Mouse (Mus musculus): ENCODE results near the gene Gm9639. TPM values are rescaled to one million over a fixed set of nuclear protein-coding genes. Genes with fewer than 3 reads are reported as not detected.
A peak's percentile ranks its signal among the peaks of the same experiment; 100 is the strongest.

Gm9639 gene
- total and polyA plus RNA-seq, 3 experiments, result not detected

- Histone ChIP-seq H3K36me3 (ENCODE audit: control insufficient read depth in 1 of 2, insufficient read depth in 2 of 2, low read length in 2 of 2) (no peaks in the 10 kb centered on the region), H3K79me2 (ENCODE audit: control insufficient read depth, insufficient read depth, low read length, poor library complexity) (no peaks in the 10 kb centered on the region), H3K4me1 (ENCODE audit: control insufficient read depth in 1 of 2, insufficient read depth in 2 of 2, low read length in 2 of 2) (peaks cover 0 to 7% of the 10 kb centered on the region in 2 experiments; a peak in 2 of 4 replicates), H3K4me3 (ENCODE audit: control insufficient read depth in 1 of 2, insufficient read depth in 1 of 2, low read depth in 2 of 2, low read length in 2 of 2) (no peak overlapping the region), H3K9me3 (replicated peaks; ENCODE audit: insufficient read depth, low read length) (no peaks in the 10 kb centered on the region), H3K27me3 (ENCODE audit: control insufficient read depth in 1 of 2, insufficient read depth in 2 of 2, low read length in 2 of 2) (no peaks in the 10 kb centered on the region), H3K27ac (ENCODE audit: control insufficient read depth, low read depth, low read length) (no peak overlapping the region), H3K9ac (ENCODE audit: control insufficient read depth, low read depth, low read length, poor library complexity, severe bottlenecking) (no peak overlapping the region)
- peak; percentile 79; the same call in 1 of the 2 replicates for TF ChIP-seq POLR2AphosphoS5 (IDR thresholded peaks at IDR 0.05; ENCODE audit: borderline replicate concordance, low read depth, low read length)
- no peak for TF ChIP-seq ELF1 (IDR thresholded peaks at IDR 0.05; ENCODE audit: low read depth, low read length)
- TF ChIP-seq NELFE (IDR thresholded peaks at IDR 0.05; ENCODE audit: low read depth, low read length), result no peak
- TF ChIP-seq CHD2 (IDR thresholded peaks at IDR 0.05; ENCODE audit: low read length), result no peak
- DNase-seq (ENCODE audit: low read depth, low spot score), result no peak
These were observed 23.6 kb upstream of the Gm9639 start for GRCm38 (mm10) chr10:77818523-77818922.

DNA sequence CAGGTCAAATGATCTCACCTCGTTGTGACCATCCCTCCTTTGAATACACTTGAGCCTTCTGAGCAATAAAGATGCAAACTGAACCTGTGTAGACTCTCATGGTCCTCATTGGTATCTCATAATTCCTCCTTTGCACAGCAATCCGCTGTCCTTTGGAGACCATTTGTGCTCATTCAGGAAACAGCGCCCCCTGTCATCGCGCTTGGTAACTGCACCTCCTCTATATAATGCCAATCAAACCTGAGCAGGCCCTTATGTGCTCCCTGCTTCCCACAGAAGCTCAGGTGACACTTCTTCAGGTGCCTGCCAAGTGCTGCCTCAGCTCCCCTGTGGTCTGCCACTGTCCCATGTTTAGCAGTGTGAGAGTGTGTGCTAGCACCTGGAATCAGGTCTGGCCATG is 20.6 kb upstream of the Gm9639 start:
- H3K27ac ChIP-seq (ENCODE audit: control insufficient read depth, low read depth, low read length), result no peak overlapping the region
- H3K4me3 ChIP-seq (ENCODE audit: control insufficient read depth in 1 of 2, insufficient read depth in 1 of 2, low read depth in 2 of 2, low read length in 2 of 2), result no peak overlapping the region
- H3K4me1 ChIP-seq (ENCODE audit: control insufficient read depth in 1 of 2, insufficient read depth in 2 of 2, low read length in 2 of 2), result peaks cover 0 to 7% of the 10 kb centered on the region in 2 experiments; a peak in 2 of 4 replicates
- H3K9ac ChIP-seq (ENCODE audit: control insufficient read depth, low read depth, low read length, poor library complexity, severe bottlenecking), result no peak overlapping the region
- no peak for TF ChIP-seq E2F4 (IDR thresholded peaks at IDR 0.05; ENCODE audit: borderline replicate concordance, low read depth, low read length)
- TF ChIP-seq CTCF (IDR thresholded peaks at IDR 0.05 in 2 of 3, conservative IDR thresholded peaks at IDR 0.05 in 1 of 3; ENCODE audit: control insufficient read depth in 1 of 3, insufficient read depth in 1 of 3, low read depth in 2 of 3, low read length in 3 of 3, poor library complexity in 1 of 3, severe bottlenecking in 1 of 3), result peak; percentile 69 to 91 (median 80)
- TF ChIP-seq RAD21 (IDR thresholded peaks at IDR 0.05; ENCODE audit: low read depth, low read length), result peak; percentile 37
- peak; percentile 44 for TF ChIP-seq SMC3 (IDR thresholded peaks at IDR 0.05; ENCODE audit: low read depth, low read length)
- no peaks in the 10 kb centered on the region for H3K9me3 ChIP-seq (replicated peaks; ENCODE audit: insufficient read depth, low read length)
- DNase-seq (ENCODE audit: low read depth, low spot score), result peak; percentile 42
- no peaks in the 10 kb centered on the region for H3K36me3 ChIP-seq (ENCODE audit: control insufficient read depth in 1 of 2, insufficient read depth in 2 of 2, low read length in 2 of 2)
- H3K27me3 ChIP-seq (ENCODE audit: control insufficient read depth in 1 of 2, insufficient read depth in 2 of 2, low read length in 2 of 2), result no peaks in the 10 kb centered on the region
- no peaks in the 10 kb centered on the region for H3K79me2 ChIP-seq (ENCODE audit: control insufficient read depth, insufficient read depth, low read length, poor library complexity)

DNA sequence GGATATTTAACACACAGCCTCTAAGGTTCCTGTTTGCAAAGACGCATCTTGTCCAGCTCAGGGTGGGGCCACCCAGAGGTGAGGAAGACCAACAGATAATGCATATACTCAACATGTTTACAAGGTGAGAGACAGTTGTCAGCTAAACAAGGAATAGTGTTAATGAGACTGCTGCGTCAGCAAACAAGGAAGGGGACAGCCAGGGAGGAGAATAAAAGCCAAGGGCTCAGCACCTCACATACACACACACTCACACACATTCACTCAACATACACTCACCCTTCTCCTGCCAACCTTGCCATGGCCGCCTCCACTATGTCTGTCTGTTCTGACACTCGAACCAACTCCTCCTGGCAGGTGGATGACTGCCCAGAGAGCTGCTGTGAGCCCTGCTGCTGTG is 19.5 kb upstream of the Gm9639 start, which contains the start of gene Gm2696:
Gm2696 (plus strand) TSS at position 301 of the 400 bp plus-strand sequence.
- TF ChIP-seq MAX (IDR thresholded peaks at IDR 0.05; ENCODE audit: low read length) (no peak), ZKSCAN1 (IDR thresholded peaks at IDR 0.05; ENCODE audit: low read depth, low read length) (no peak), ETS1 (IDR thresholded peaks at IDR 0.05; ENCODE audit: low read depth, low read length) (no peak), NRF1 (IDR thresholded peaks at IDR 0.05; ENCODE audit: insufficient read depth, low read depth, low read length, poor library complexity, severe bottlenecking) (no peak), SIN3A (IDR thresholded peaks at IDR 0.05; ENCODE audit: low read length) (no peak), CHD1 (IDR thresholded peaks at IDR 0.05; ENCODE audit: low read depth, low read length) (no peak), USF2 (IDR thresholded peaks at IDR 0.05; ENCODE audit: borderline replicate concordance in 1 of 2, insufficient read depth in 1 of 2, low read depth in 1 of 2, low read length in 2 of 2) (no peak), POLR2AphosphoS5 (IDR thresholded peaks at IDR 0.05; ENCODE audit: borderline replicate concordance, low read depth, low read length) (no peak), MXI1 (IDR thresholded peaks at IDR 0.05; ENCODE audit: low read depth, low read length) (no peak)
- no peaks in the 10 kb centered on the region for H3K27me3 ChIP-seq (ENCODE audit: control insufficient read depth in 1 of 2, insufficient read depth in 2 of 2, low read length in 2 of 2)
- no peaks in the 10 kb centered on the region for H3K9me3 ChIP-seq (replicated peaks; ENCODE audit: insufficient read depth, low read length)
- no peaks in the 10 kb centered on the region for H3K79me2 ChIP-seq (ENCODE audit: control insufficient read depth, insufficient read depth, low read length, poor library complexity)
- H3K4me1 ChIP-seq (ENCODE audit: control insufficient read depth in 1 of 2, insufficient read depth in 2 of 2, low read length in 2 of 2), result peaks cover 0 to 7% of the 10 kb centered on the region in 2 experiments; a peak in 2 of 4 replicates
- H3K4me3 ChIP-seq (ENCODE audit: control insufficient read depth in 1 of 2, insufficient read depth in 1 of 2, low read depth in 2 of 2, low read length in 2 of 2), result no peak within 1 kb of the TSS
- no peaks in the 10 kb centered on the region for H3K36me3 ChIP-seq (ENCODE audit: control insufficient read depth in 1 of 2, insufficient read depth in 2 of 2, low read length in 2 of 2)
- no peak within 1 kb of the TSS for H3K27ac ChIP-seq (ENCODE audit: control insufficient read depth, low read depth, low read length)
- no peak for DNase-seq (ENCODE audit: low read depth, low spot score)
- no peak within 1 kb of the TSS for H3K9ac ChIP-seq (ENCODE audit: control insufficient read depth, low read depth, low read length, poor library complexity, severe bottlenecking)
